Mouse (Mus musculus) lung, postnatal 36 days (tissue): Measurements from ENCODE around the gene Dhx40.

Experiments used
- DNase-seq: peaks from one replicate; pipeline ENCODE4 v3.0.0; 2022; ENCODE audit warnings: mixed read lengths

The Dhx40 gene

DNA sequence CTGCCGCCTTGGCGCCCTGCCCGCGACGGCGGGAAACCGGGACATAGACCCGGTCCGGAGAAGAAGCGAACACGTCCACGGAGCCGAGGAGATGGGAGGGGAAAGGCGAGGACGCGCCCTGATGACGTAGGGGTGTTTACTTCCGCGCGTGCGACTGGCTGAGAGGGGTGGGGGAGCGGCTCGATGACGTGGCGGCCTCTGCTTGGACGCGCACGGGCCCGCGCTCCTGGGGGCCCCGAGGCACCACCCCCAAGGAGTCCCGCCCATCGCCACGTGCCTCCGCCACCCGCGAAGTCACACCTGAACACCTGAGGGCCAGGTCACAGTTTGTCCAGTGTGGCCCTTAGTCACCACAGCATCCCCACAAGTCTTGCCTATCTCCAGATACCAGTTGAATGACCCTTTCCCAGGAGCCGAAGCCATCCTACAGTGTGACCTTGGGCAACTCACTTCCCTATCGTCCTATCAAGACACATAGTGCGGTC, at the start of gene Dhx40:
Gene Dhx40, minus strand, starts transcription at position 242 of the 485 bp plus-strand sequence.
- DNase-seq: peak; percentile 95

DNA sequence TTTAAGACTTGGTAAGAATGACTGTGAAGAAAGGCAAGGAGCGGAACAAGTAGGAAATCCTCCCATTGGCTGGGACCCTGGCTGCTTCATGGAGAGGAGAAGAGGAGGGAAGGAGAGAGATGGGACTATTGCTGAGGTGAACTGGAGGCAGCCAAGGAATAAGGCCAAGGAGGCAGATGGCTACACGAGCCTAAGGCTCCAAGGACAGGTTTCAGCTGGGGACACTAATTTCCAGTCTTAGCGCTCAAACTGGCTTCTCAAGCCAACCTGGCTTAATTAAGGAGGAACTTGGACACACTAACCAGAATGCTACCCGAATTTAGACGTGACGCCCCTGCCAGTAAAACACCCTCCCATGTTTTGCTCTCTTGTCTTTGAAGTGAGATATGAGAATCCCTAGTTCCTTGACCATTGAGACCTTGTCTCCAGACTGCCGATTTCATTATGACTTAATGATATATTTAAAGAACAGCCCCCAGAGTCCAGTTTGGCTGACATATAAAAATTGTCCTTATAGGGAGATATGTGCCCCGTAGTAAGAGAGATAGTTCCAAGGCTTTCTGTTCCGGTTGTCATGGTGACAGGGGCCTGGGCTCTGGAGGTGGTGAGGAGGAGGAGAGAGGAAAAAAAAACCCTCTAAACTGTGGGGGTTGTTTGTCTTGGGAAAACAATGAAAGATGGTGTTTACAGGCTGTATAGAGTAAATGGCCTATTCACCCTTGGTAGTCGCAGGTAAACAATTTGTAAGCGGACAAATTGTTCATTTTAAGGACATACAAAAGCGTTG, 48.3 kb upstream of the Dhx40 start:
- DNase-seq: no peak

DNA sequence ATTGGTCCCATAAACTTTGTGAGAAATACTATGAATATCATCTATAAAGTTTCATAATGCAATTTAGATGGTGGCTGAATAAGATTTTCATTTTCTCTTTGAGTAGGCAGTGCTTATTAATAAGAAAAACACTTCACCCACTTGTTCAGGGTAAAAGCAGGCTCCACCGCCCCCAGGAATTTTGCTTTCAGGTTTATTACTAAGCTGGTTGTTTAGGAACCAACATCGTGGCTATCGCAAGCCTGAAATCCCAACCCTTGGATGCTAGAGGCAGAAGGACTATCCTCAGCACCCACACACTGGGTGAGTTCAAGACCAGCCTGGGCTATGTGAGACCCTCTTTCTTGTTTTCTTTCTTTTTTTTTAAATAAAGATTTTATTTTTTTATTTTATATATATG, 45.5 kb upstream of the Dhx40 start:
- DNase-seq: peak; percentile 33

DNA sequence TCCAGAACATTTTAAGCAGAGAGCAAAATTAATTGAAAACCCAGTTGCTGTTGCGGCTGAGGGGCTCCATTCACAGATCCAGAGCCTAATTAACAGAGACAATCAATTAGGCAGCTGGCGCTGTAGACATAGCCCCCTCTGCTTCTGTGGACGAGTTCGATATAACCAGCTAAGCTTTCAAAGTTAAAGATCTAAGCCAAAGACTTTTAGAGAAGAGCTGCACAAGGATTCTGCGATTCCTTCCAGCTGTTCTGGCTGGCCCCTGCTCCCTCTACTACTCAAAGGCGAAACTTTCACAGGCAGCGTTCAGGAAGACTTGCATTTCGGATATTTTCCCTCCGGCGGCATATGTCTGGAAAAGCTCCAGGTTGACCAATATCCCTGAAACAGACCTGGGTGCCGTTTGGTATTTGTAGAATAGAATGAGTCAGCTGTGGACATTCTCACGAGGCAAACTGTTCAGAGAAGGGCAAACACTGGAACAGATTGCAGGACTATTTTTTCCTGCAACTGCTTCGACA, 45.0 kb upstream of the Dhx40 start:
- DNase-seq: peak; percentile 40

DNA sequence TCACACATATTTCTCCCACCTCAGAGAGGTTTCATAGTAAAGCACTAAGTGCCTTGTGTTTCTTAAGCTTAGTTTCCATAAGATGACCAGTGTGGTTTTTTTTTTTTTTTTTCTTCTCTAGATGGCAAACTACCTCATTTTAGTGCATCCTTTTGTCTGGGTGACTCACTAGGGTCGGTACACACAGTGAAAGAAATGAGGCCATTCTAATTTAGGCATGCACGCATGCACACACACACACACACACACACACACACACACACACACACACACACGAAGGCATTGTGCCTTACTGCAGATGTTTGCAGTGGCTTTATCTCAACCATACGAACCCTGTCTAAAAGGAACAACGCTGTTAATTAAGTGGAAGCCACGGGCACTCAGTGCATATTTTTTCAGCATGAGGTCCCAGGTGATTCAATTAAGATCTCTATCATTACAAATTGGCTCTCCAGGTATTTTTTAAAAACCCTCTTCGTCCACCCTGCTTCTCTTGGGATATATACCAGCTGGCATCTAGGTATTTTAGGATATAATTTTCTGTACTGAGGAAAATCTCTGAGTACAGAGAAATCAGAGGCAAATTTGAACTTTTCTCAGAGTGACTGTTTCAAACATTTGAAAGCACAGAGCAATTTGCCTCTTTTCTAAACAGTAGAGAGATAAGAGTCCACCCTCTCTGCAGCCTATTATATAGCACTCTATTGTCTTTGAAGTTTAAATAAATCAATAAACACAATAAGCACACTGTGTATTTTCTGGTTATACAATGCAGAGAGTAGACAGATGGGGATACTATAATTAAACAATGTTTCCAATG, 44.4 kb upstream of the Dhx40 start:
- DNase-seq: no peak

DNA sequence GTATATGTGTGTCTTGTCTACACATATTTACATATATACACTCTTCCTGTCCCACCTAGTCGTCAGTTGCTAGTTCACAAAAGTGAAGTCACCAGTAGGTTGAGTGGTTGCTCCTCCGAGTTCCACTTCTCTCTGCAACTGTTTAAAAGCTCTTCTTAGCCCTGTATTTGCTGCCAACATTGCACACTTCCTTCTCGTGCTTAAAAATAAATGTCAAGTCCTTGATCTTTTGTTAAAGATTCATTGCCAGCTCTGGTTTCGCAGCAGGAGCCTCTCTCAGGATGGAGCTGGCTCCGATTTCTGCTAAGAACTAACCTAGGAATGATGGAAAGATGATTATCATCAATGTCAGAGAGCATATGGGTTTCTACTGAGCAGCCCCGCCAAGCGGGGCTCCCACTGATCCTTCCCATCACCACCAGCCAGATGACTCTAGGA, 43.7 kb upstream of the Dhx40 start:
- DNase-seq: peak; percentile 46

DNA sequence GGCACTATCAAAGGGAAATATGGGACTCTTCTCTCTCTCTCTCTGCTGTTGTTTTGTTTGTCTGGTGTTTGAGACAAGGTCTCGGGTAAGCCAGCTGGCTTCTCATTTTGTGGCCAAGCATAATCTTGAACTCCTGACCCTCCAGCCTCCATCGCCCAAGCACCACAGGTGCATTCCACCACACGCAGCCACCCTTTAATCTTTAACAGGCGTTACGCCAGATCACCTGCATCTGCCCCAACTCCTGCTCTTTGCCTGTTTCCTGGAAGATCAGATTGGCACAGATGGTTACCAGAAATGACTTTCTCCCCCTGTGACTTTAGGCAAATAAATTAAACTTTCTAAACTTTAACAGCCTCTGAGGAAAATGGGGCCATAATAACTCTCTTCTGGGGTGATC, 36.3 kb upstream of the Dhx40 start:
- no peak for DNase-seq

DNA sequence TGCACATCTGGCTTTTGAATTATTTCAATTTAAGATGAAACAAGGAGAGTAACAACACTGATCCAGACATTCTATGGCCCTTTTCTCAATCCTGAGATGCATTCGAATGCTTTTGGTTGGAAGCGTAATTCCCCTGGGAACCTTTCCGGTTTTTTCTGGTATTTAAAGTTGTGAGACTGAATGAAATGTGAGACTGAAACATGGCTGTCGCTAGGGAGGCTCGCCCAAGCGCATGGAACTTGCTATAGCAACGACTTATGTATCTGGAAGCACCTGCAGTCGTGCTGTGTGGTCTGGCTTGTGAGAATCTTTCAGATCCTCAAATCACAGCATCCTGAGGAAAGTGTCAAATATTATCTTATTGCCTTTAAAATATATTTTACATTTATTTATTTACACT, 33.7 kb upstream of the Dhx40 start:
- no peak for DNase-seq

DNA sequence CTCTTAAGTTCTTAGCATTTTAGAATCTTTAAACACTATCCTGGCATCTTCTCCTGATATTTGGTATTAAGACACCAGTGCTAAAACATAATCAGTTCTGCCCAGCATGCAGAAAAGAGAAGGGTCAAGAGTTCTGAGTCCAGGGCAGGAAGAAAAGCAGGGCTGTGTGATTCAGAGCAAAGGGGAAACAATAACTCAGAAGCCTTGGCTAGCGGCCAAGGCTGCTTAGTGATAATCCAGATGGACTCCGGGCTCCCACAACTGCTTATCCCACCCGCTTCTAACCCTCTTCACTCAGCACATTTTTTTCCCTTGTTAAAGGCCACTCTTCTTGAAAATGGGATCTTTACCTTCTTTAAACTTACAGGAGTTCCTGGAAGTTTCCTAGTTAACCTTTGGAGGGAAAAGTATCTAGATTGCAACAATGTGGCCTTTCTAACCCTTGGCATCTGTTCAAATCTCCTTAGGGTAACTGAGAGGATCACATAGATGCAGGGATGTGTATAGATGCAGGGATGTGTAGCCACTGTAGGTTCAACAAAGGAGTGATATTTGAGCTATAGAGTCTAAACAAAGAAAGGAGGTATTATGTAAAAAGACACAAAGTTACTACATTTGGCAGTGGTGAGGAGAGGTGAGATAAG, 33.1 kb upstream of the Dhx40 start:
- peak; percentile 63 for DNase-seq

DNA sequence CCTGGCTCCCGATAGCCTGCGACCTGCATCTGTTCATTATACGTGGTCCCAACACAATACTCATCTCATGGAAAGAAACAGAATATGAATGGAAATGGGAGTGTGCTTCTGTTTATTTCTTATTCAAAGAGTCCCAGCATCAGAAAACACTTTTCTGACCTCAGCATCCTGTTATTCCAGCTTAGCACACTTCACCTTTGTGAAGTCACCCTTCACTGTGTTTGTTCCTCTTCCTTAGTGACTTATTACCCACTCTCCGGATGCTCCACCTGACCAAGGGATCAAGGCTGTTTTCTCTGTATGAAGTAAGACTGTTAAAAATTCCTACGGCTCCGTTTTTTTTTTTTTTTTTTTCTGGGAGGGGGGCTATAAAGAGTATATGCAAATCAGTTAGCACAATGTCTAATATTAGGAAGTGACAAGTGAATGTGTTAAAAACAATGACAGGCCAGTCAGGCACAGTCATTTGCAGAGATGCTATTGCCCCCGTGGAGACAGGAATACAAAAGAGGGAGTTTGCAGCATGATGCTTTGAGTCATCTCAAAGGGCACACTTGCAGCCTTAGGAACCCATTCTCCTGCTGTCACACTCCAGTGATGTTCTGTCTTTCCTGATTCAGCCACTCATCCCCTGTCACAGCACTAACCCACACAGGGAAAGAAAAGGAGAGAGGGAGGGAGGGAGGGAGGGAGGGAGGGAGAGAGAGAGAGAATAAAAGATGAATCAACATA, 32.3 kb upstream of the Dhx40 start:
- DNase-seq: peak; percentile 42

DNA sequence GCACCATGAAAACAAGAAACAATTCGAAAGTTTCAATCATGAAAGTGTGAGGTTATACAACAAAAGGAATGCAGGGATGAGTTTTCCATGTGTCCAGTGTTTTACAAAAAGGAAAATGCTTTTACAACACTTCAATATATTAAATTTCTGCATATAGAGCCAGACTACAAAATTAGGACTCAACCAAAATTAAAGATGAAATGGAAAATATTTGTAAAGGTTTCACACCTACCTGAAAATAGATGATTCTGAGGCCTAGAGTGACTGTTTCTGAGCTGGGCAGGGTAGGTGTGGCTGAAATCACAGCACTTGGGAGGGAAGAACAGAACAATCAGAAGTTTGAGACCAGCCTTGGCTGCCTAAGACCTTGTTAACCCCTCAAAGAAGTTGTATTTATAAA, 31.2 kb upstream of the Dhx40 start:
- DNase-seq: no peak

DNA sequence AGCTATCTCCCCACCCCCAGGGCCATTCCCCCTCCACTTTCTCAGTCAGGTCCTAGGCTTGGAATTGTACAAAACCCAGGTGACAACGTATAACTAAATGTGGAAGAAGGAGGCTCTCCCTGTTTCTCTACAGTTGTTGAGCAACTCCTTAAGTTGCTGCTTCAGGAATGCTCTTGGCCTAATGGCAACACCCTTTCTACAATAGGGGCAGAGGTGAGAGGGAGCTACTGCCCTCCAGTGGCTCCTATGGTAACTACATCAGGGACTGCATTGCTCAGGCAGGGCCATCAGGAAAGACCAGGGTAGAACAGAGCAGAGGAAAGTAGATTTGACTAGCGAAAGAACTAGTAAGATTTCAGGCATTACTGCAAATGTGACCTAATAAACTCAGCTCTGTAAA, 28.8 kb upstream of the Dhx40 start:
- DNase-seq: peak; percentile 97

DNA sequence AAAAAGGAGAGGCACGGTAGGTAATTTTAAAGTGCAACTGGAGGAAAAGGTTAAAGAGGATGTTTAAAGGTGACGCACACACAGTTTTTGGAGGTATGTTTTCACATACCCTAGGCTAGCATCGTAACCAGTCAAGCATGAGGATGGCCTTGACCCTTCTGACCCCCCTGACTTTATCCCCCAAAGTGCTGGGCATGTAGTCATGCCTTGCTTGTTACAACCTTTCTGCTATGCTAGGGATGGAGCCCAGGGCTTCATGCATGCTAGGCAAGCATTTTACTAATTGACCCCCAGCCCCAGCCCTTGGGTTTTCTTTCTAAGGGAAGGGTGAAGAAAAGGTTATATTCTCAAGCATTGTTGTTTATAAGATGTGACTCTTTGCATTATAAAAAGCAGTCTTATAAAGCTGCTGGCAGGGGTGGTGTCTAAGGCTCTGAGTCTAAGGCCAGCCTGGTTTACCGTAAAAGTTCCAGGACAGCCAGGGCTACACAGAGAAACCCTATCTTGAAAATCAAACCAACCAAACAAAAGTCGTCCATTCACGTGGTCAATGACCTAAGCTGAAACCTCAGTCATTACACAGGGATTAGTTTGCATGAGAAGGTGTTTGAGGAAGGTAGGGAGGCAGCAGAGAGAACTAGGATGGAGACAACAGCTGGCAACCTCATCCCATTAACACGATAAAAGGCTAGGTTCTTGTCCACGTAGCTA, 27.2 kb upstream of the Dhx40 start:
- DNase-seq: no peak

DNA sequence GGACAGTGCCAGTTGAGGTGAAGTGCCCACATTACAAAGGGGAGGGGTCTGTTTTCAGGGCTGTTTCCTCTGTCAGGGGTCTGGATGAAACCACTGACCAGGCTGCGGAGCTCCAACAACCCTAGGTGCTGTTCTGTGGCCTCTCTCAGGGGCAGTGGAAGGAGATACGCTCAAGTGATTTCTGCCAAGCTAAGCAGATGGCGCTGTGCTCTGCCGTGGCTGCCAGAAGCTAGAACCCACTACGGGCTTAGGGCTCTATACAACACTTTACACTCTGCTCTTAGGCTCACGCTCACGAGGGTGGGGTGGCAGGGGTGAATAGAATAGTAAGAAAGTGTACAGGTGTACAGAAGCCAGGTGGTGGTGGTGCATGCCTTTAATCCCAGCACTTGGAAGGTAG, 26.5 kb upstream of the Dhx40 start:
- no peak for DNase-seq

DNA sequence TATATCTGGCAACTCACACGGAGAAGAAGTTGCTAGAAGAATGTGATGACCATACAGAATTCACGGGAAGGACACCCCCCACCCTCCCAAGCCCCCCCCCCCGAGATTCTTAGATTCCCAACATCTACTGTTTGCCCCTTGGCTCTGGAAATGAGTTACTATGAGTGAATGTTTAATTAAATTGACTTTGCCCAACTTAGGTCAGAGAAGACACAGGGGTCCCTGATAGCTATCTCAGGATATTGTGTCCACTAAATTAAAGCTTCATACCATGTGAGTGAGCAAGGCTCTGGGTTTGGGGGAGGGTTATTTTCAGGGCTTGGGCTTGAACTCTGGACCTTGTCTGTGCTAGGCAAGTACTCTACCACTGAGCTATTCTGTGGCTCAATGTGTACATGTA, 25.6 kb upstream of the Dhx40 start:
- DNase-seq: no peak

DNA sequence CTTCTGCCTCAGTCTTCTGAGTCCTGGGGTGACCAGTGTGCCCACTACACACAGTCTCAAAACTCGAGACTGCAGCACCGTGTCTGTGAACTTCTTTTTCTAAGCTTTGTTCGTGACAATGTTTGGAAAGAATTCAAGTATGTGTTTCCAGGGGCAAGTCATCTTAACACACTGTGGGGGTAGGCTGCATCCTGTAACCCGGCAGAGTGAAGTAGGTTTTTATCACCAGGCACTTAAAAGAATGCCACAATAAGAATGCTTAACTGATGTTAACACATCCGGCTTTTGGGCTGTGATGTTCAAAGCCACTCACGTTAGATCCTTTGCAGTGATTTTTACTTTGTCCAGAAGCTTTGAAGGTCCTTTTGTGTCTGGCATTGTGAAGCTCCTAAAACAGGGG, 20.9 kb upstream of the Dhx40 start:
- DNase-seq: no peak

DNA sequence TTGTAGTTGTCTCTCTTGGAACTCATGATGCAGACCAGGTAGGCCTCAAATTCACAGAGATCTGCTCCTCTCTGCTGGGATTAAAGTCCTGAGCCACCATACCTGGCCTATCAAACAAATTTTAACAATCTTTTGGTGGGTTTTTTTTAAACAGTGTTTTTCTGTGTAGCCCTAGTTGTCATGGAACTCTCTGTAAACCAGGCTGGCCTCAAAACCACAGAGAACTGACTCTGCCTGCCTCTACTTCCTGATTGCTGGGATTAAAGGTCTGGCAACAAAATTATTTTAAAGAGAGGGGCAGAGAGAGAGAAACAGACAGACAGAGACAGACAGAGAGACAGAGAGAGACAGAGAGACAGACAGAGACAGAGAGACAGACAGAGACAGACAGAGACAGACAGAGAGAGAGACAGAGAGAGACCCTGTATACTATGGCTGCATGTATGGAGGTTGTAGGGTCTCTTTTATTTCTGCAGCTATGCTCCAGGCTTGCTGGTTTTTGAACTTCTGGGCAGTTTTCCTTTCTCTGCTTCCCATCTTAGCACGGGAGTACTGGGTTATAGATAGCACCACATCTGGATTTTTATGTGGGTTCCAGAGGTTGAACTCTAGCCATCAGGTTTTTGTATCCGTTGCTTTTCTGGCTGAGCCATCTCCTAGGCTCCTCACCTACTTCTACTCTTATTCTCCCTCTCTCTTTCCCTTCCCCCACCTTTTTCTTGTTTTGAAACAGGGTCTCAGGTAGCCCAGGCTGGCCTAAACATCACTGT, 20.1 kb upstream of the Dhx40 start:
- peak; percentile 31 for DNase-seq

DNA sequence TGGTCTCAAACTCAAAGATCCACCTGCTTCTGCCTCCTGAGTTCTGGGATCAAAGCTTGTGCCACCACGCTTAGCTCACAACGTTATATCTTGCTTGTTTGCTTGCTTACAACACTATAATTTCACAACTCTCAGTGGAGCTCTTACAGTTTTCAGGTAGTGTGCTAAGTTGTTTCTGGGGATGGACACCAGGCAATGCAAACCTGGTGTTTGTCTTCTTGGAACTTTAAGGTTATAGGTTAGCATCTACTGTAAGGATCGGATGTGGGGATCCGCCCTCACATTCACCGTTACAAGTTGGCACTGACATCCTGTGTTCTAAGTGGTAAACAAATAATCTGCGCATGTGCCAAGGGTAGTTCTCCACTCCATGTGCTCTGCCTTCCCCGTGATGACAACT, 16.9 kb upstream of the Dhx40 start:
- no peak for DNase-seq

DNA sequence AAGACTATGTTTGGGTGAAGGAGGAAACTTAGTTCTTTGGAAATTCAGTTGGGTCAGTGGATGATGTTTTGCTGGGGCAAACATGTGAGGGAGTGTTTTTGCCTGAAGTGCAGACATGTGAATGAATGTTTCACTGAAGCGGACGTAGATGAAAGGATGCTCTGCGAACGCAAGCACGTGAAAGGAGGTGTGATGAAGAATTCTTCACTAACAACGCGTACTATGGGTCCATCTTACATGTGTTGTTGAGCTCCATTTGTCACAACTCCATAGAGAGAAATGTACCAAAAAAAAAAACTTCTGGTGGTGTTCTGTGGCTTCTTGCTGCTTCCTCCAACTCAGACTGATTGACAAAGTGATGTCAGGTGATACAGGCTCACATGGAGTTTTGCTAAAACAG, 15.0 kb upstream of the Dhx40 start:
- DNase-seq: no peak

DNA sequence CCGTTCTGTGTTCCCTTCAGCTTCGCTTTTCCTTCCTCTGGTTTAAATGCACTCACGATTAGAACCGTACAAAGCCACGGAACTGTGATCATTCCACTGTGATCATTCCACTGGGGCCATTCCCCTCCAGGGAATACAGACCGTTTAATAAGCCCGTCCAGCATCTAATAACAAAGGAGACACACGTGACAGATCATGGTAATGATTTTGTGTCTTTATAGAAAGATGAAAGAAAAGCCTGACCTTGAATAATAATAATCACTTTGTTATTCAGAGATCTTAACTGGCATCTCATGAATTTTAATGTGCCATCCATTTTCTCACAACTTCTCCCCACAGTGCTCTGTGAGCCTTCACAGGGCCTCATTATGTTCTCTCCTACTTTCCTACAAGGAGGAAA, 12.0 kb upstream of the Dhx40 start:
- DNase-seq: no peak

DNA sequence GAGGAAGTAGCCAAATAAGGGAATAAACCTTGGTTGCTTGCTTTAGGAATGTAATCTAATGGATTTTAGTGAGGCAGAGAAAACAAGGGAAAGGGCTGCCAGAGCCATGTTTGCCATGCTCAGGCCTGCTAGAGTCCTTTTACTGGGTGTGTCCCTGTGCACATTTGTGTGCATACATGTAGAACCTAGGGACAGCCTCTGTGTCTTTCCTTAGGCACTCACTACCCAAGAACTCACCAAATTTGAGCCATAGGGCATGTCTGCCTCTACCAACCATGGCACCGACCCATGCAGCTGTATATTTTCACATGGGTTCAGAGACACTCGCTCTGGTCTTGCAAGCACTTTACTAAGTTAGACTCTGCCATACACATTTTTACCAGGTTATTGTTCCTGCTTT, 11.4 kb upstream of the Dhx40 start:
- no peak for DNase-seq
